Mouse (Mus musculus): Measurements from ENCODE around the gene Opa3.

Opa3 gene

DNA sequence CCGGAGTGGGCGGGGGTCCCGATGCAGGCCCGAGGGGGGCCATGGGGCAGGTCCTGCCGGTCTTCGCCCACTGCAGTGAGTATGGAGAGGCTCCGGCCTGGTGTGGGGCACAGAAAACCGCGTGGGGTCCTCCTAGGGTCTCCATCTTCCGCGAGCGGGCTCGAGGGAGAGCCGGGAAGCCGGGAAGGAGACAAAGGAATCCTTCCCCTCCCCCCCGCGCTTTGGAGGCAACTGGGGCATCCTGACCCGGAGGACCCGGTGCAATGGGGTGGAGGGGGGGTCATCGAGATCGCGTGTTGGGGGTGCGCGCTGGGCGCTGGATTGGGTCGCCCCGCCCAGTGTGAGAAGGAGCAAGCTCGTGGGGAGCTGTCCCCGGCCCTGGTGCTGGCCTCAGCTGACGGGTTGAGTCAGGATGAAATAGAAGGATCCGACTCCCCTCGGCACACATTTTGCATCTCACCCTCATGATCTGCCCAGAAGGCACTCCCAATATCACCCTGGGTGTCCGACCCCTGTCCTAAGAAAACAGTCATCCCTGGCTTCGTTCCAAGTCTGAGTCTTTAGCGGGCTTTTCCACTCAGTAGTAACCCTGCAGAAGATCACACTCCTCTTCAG is 54.8 kb downstream of the Opa3 start:
- DNase-seq, result peak; percentile 75

GRCm38 (mm10) chr7:19283406-19283804 is 55.3 kb downstream of the Opa3 start:
- DNase-seq, result no peak

DNA sequence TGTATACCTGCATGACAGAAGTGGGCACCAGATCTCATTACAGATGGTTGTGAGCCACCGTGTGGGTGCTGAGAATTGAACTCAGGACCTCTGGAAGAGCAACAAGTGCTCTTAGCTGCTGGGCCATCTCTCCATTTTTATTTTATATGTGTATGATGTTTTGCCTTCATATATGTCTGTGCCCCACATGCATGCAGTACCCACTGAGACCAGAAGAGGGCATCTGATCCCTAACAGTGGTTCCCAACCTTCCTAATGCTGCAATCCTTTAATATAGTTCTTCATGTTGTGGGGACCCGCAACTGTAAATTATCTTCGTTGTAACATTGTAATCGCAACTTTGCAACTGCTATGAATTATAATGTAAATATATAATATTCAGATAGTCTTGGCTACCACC is 56.6 kb downstream of the Opa3 start:
- peak; percentile 78 for DNase-seq

GRCm38 (mm10) chr7:19290969-19291596 is 62.9 kb downstream of the Opa3 start:
- DNase-seq, result no peak

DNA sequence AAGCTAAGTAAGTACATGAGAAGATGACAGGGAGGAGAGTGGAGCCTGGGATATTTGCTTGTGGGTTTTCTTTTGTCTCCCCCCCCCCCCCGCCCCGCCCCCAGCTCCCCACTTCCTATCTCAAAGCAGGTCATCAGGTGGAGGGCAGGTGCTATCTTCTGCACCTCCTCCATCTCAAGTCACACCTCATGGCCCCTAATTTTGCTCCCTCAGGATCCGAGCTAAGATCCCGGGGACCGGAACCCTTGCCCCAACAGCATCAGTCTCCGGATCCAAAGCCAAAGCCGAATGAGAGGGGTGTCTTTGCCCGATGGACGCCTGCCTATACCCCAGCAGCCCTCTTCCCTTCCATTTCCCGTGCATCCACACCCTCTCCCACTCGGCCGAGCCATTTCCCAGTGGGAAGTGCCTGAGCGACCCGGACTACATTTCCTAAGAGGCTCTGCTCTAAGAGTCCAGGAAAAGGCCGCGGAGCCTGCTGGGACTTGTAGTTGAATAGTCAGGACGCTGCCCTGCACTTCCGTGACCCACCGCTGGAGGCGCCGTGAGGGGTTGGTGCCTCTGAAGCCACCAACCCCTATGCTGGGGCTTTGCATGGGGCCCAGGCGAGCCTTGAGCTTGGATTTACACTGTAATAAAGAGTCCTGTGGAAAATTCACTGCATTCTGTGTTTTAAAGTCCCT is 67.5 kb downstream of the Opa3 start:
- DNase-seq, result peak; percentile 98

DNA sequence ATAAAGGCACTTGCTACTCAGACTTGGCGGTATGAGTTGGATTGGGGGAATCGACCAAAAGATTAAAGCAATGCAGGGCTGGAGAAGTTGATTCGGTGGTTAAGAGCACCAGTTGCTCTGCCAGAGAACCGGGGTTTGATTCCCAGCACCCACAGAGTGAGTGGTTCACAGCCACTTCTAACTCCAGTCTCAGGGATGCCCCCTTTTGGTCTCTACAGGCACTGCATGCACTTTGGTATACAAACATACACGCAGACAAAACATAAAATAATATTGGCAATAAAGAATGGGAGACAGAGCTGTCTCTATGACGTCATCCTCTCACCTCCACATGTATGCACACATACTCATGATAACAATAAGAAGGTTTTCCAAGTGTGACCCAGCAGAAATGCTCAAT is 68.9 kb downstream of the Opa3 start:
- peak; percentile 72 for DNase-seq

DNA sequence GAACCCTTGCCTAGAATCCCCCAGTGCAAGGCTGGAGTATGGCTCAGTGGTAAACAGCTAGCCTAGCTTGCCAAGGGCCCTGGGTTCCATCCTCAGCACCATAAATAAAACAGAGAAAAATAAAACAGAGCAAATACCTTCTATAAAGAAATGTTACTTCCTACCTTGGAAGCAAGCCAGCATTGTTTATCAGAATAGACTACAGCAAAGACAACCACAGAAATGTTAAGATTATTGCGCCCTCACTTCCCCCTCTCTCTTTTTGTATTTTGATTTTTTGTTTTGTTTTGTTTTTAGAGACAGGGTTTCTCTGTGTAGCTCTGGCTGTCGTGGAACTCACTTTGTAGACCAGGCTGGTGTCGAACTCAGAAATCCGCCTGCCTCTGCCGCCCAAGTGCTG is 69.7 kb downstream of the Opa3 start:
- no peak for DNase-seq

DNA sequence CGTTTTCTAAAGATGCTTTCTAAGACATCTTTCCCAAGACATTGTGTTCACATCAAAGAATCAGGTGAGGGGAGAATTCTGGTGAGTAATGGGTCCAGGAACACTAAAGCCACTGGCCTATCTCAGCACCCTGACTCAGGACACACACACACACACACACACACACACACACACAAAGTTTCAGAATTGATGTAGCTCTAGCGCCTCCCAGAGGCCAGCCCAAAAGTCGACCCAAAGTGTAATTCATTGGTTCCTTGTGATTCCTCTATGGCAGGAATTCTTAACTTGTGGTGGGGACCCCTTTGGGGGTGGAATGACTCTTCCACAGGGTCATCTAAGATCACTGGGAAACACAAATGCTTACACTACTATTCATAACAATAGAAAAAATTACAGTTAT is 71.1 kb downstream of the Opa3 start:
- DNase-seq, result peak; percentile 68

DNA sequence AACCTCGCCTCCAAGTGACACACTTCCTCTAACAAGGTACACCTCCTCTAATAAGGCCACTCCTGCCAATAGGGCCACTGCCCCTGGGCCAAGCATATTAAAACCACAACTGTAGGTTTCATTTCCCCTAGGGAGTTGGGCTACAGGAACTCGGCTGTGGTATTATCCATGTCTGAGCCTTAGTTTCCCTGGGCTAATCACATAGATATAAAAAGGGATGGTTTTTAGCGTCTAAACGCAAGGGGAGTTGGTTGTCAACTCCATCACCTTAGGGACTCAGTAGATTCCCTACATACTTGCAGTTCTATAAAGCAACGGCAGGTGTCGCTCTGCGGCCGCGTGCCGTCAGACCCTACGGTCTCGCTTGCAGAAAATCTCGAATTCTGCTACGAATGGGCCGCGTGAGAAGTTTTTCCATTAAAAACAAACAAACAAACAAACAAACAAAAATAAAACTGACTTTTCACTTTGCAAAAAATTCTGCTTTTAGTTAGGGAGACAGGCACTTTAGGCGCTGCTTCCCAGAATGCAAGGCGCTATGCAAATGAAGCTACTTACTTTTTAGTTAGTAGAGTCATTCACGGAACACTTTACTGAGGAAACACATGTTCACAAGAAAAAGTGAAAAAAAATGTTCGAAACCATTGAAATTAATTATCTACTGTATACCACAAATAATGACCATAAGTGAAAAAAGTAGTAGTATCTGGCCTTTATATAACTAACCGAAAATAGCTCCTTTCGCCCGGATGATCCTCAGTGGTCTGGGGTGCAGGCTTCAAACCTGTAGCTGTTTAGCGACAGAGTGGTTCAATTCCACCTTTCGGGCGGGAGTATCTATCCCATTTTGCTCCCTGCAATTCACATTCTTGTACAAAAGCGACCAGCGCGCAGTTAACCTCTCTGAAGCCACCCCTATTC is 72.6 kb downstream of the Opa3 start:
- peak; percentile 90 for DNase-seq

- DNase-seq, result no peak
These were observed 73.5 kb downstream of the Opa3 start for GRCm38 (mm10) chr7:19301461-19302263.

DNA sequence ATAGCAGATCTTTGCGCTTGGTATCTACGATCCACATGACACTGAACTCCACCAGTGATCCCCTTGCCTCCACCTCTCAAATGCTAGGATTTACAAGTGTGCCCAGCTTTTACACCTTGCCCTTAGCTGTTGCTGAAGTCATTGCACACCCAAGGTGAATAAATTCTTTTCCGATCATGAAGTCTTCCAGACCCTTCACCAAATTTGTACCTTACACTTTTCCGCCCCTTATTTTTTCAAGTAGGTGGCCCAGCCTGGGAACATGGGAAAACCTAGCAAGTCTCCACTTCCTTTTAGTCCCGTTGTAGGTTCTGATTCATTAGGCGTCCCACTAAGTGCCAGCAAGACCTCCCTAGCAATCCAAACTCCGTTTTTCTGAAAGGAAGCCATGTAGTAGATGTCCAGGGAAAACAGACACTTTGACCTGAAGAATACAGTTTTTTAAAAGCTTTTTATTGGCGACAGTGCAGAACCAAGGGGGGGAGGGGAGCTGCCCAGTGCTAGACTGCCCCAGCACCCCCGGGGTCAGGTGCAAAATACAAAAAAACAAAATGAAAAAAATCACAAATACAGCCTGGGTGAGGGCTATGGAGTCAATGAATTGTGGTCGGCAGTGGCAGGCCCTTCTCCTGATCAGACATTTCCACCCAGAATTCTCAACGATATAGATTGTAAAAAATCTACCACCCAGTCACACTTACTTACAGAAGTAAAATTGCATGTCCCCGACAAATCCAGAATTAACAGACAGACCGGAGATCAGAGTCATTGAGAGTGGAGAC is 74.3 kb downstream of the Opa3 start:
- peak; percentile 55 for DNase-seq

GRCm38 (mm10) chr7:19303046-19303305 is 74.8 kb downstream of the Opa3 start:
- DNase-seq, result no peak

- peak; percentile 89 for DNase-seq
These were observed 75.6 kb downstream of the Opa3 start for GRCm38 (mm10) chr7:19303770-19304169.

GRCm38 (mm10) chr7:19304501-19305412 is 76.6 kb downstream of the Opa3 start:
- no peak for DNase-seq

DNA sequence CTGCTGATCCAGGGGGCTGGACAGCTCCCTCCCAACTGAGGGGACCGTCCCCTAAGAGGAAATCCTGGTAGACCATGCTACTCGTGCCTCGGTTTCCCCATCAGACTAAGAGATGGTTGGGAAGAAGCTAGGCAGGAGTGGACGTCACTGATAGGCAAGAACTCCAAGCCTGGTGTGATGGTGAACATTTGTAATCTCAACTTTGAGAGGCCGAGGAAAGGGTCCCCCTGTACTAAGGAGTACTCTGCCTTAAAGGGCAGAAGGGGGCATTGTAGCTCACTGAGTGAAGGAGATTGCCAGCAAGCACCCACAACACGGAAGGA is 77.2 kb downstream of the Opa3 start:
- no peak for DNase-seq
